In the genomic region with DNA sequence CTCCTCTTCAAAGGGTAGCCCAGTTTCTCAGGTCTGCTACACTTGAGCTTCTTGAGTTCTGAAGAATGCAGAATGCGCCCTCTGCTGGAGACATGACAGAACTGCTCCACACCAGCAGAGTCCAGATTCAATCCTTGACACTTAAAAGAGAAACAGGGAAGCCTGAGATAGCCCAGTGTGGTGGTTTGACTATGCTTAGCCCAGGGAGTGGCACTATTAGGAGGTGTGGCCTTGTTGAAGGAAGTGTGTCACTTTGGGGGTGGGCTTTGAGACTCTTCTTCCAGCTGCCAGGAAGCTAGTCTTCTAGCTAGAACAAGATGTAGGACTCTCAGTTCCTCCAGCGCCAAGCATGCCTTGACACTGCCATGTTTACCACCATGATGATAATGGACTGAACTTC, we compare ENCODE assay signal across 9 mouse cellular contexts. TPM values are rescaled to one million over a fixed set of nuclear protein-coding genes. Genes with fewer than 3 reads are reported as not detected.
DNase-seq lines count a peak whose midpoint lies in the region; ATAC-seq and TF ChIP-seq lines count a peak whose summit lies in the region.
"Had no signal": no experiment of that assay in that cellular context is flagged by ENCODE, and none has a peak within 500 bp of the region (broad histone marks: within the 10 kb centered on the region; RNA-seq: fewer than 3 reads in every experiment).

No protein-coding gene starts in this region.

- no peaks in the 10 kb centered on the region for H3K36me3 ChIP-seq in kidney, embryonic 14.5 days (ENCODE audit: control insufficient read depth, insufficient read depth, low read length)
- no peaks in the 10 kb centered on the region for H3K36me3 ChIP-seq in testis, adult 2 months (ENCODE audit: control insufficient read depth, insufficient read depth, low read length)

- TF ChIP-seq CTCF in left cerebral cortex, adult 2 months (IDR thresholded peaks at IDR 0.05), result peak; percentile 97
- peak; percentile 41; the same call in 1 of the 2 replicates for TF ChIP-seq CTCF in testis, adult 2 months (IDR thresholded peaks at IDR 0.05; ENCODE audit: control insufficient read depth, insufficient read depth, insufficient replicate concordance, low read depth, low read length)

- H3K9me3 ChIP-seq in kidney, embryonic 14.5 days (ENCODE audit: control insufficient read depth, low read length), result no peaks in the 10 kb centered on the region

- no peak for ATAC-seq in kidney, embryonic 14.5 days (ENCODE audit: low FRiP score, low TSS enrichment)
- ATAC-seq in monocyte, adult 5-6 weeks (replicated peaks; ENCODE audit: insufficient number of reproducible peaks, low FRiP score, low TSS enrichment, poor library complexity, severe bottlenecking), result peak; percentile 61

- peak; percentile 65 for DNase-seq in kidney, adult 11 months
- DNase-seq in T-cell, adult 2 months (ENCODE audit: low spot score), result peak; percentile 75
- DNase-seq in cerebellum, postnatal 36 days, result peak; percentile 75 to 86
- DNase-seq in heart, adult 8-10 months (ENCODE audit: low spot score), result peak; percentile 81
- DNase-seq in left cerebral cortex, adult 2 months (ENCODE audit: extremely low spot score in 1 of 2, low spot score in 2 of 2), result peak; percentile 74 to 78

- H3K27me3 ChIP-seq in kidney, embryonic 14.5 days (ENCODE audit: control insufficient read depth, insufficient read depth, low read length), result no peaks in the 10 kb centered on the region
- no peaks in the 10 kb centered on the region for H3K27me3 ChIP-seq in testis, adult 2 months (ENCODE audit: control insufficient read depth, insufficient read depth, low read length)

- intact Hi-C loops in left cerebral cortex, adult 2 months (cut with DNase I), result loop anchor here (2.0 to 10.0 kb wide), 3 partner anchors 13 to 785 kb away; partner anchors contain the start of gene Eif4e2

- H3K9ac ChIP-seq in kidney, embryonic 14.5 days (ENCODE audit: low read depth, low read length), result no peak overlapping the region

- 45% methylated on average over 2 of the region's 2 CpGs for WGBS in kidney, embryonic 14.5 days

- H3K4me3 ChIP-seq in kidney, embryonic 14.5 days (ENCODE audit: low read length), result no peak overlapping the region
- no peak overlapping the region for H3K4me3 ChIP-seq in left cerebral cortex, adult 2 months
- no peak overlapping the region for H3K4me3 ChIP-seq in testis, adult 2 months (ENCODE audit: control insufficient read depth, low read depth, low read length)
- H3K4me3 ChIP-seq: myocyte had no signal

- H3K4me2 ChIP-seq in kidney, embryonic 14.5 days (replicated peaks; ENCODE audit: low read depth, low read length), result no peak overlapping the region

- no peak for TF ChIP-seq POLR2A in testis, adult 2 months (IDR thresholded peaks at IDR 0.05; ENCODE audit: control insufficient read depth, low read depth, low read length)

- H3K27ac ChIP-seq in kidney, embryonic 14.5 days (ENCODE audit: low read depth, low read length), result no peak overlapping the region
- H3K27ac ChIP-seq in left cerebral cortex, adult 2 months, result no peak overlapping the region
- H3K27ac ChIP-seq in testis, adult 2 months (ENCODE audit: control insufficient read depth, insufficient read depth, low read depth, low read length), result no peak overlapping the region

- peaks cover 11% of the 10 kb centered on the region for H3K4me1 ChIP-seq in kidney, embryonic 14.5 days (ENCODE audit: control insufficient read depth, insufficient read depth, low read length)
- peaks cover 17% of the 10 kb centered on the region for H3K4me1 ChIP-seq in testis, adult 2 months (ENCODE audit: control insufficient read depth, insufficient read depth, low read length)

RNA-seq across cellular contexts. Expression of gene Tex44, which starts 3.9 kb away (rescaled TPM):
- polyA plus RNA-seq in kidney, embryonic 14.5 days (2014; fragmentation: Nextera tagmentation; extraction: Ambion mirVana), result not detected in 2 replicates
- not detected for total RNA-seq in heart, adult 8-10 months (2022)
- not detected for total RNA-seq in left cerebral cortex, adult 2 months (2021)
- not detected in 3 replicates for total RNA-seq in monocyte, adult 5-6 weeks (2017)
- polyA plus RNA-seq in testis, adult 2 months (2012; rRNA removed), result 140 and 142 TPM in 2 replicates
- polyA plus RNA-seq: myocyte had no signal

RNA-seq across cellular contexts. Expression of gene Nmur1, which starts 4.0 kb away (rescaled TPM):
- not detected in 2 replicates for polyA plus RNA-seq in kidney, embryonic 14.5 days (2014; fragmentation: Nextera tagmentation; extraction: Ambion mirVana)
- total RNA-seq in heart, adult 8-10 months (2022), result not detected
- total RNA-seq in left cerebral cortex, adult 2 months (2021), result not detected
- total RNA-seq in monocyte, adult 5-6 weeks (2017), result not detected in 3 replicates
- polyA plus RNA-seq in testis, adult 2 months (2012; rRNA removed), result 11.7 and 23.8 TPM in 2 replicates
- polyA plus RNA-seq: myocyte had no signal
